Mouse (Mus musculus) heart, postnatal 0 days (tissue): Measurements from ENCODE around the gene Micu1.

Experiments used
- CTCF ChIP-seq: IDR thresholded peaks from 2 replicates; pipeline ENCODE4 v1.5.1; 2016; ENCODE audit warnings: antibody characterized with exemption, control low read depth, low read depth
- EP300 ChIP-seq: IDR thresholded peaks from 2 replicates; pipeline ENCODE4 v1.6.1; 2016; ENCODE audit warnings: antibody characterized with exemption, low read depth

GRCm38 (mm10) chr10:59894251-59895160 lies 192.2 kb downstream of the Micu1 start:
- TF ChIP-seq CTCF (peak; percentile 98), EP300 (no peak)
